Mouse (Mus musculus): ENCODE data around the gene Pigyl. TPM values are rescaled to one million over a fixed set of nuclear protein-coding genes. Genes with fewer than 3 reads are reported as not detected.

The Pigyl gene
- polyA plus RNA-seq, 1 experiment from 2014 or later = 92.9 TPM

GRCm38 (mm10) chr9:22122005-22122404 is 34.6 kb upstream of the Pigyl start:
- no peak overlapping the region for H3K27ac ChIP-seq (ENCODE audit: low read length)
- no peak for ATAC-seq (ENCODE audit: insufficient number of reproducible peaks, insufficient read depth, low FRiP score, low read depth)
- H3K9ac ChIP-seq (replicated peaks; ENCODE audit: low read depth, low read length) = no peak overlapping the region
- H3K4me1 ChIP-seq (ENCODE audit: control insufficient read depth, insufficient read depth, low read length) = 0 out of 2 replicates have a peak, but pooled peaks cover 3% of the 10 kb centered on the region
- no peaks in the 10 kb centered on the region for H3K27me3 ChIP-seq (ENCODE audit: control insufficient read depth, insufficient read depth, low read length)
- no peaks in the 10 kb centered on the region for H3K9me3 ChIP-seq (ENCODE audit: control insufficient read depth, low read depth, low read length)
- H3K4me3 ChIP-seq (ENCODE audit: low read depth, low read length) = no peak overlapping the region
- no peaks in the 10 kb centered on the region for H3K36me3 ChIP-seq (ENCODE audit: control insufficient read depth, insufficient read depth, low read length)
- WGBS = 80% methylated on average over 3 of the region's 3 CpGs
- H3K4me2 ChIP-seq (replicated peaks; ENCODE audit: low read depth, low read length) = no peak overlapping the region

GRCm38 (mm10) chr9:22123069-22123609 is 33.5 kb upstream of the Pigyl start:
- no peak for ATAC-seq (ENCODE audit: insufficient number of reproducible peaks, insufficient read depth, low FRiP score, low read depth)
- Histone ChIP-seq H3K9me3 (ENCODE audit: control insufficient read depth, low read depth, low read length) (no peaks in the 10 kb centered on the region), H3K27ac (ENCODE audit: low read length) (no peak overlapping the region), H3K4me2 (replicated peaks; ENCODE audit: low read depth, low read length) (no peak overlapping the region), H3K27me3 (ENCODE audit: control insufficient read depth, insufficient read depth, low read length) (no peaks in the 10 kb centered on the region), H3K36me3 (ENCODE audit: control insufficient read depth, insufficient read depth, low read length) (no peaks in the 10 kb centered on the region), H3K9ac (replicated peaks; ENCODE audit: low read depth, low read length) (no peak overlapping the region), H3K4me1 (ENCODE audit: control insufficient read depth, insufficient read depth, low read length) (no peaks in the 10 kb centered on the region), H3K4me3 (ENCODE audit: low read depth, low read length) (no peak overlapping the region)
- 75% methylated on average over 7 of the region's 7 CpGs for WGBS

- WGBS = 85% methylated on average over 3 of the region's 3 CpGs
- Histone ChIP-seq H3K4me1 (ENCODE audit: control insufficient read depth, insufficient read depth, low read length) (no peaks in the 10 kb centered on the region), H3K9me3 (ENCODE audit: control insufficient read depth, low read depth, low read length) (no peaks in the 10 kb centered on the region), H3K4me3 (ENCODE audit: low read depth, low read length) (no peak overlapping the region), H3K27ac (ENCODE audit: low read length) (no peak overlapping the region), H3K36me3 (ENCODE audit: control insufficient read depth, insufficient read depth, low read length) (no peaks in the 10 kb centered on the region), H3K27me3 (ENCODE audit: control insufficient read depth, insufficient read depth, low read length) (no peaks in the 10 kb centered on the region), H3K4me2 (replicated peaks; ENCODE audit: low read depth, low read length) (no peak overlapping the region), H3K9ac (replicated peaks; ENCODE audit: low read depth, low read length) (no peak overlapping the region)
- ATAC-seq (ENCODE audit: insufficient number of reproducible peaks, insufficient read depth, low FRiP score, low read depth) = no peak
Observed at GRCm38 (mm10) chr9:22124169-22124568, 32.5 kb upstream of the Pigyl start.

- H3K9me3 ChIP-seq (ENCODE audit: control insufficient read depth, low read depth, low read length) = no peaks in the 10 kb centered on the region
- no peaks in the 10 kb centered on the region for H3K4me1 ChIP-seq (ENCODE audit: control insufficient read depth, insufficient read depth, low read length)
- no peak overlapping the region for H3K4me3 ChIP-seq (ENCODE audit: low read depth, low read length)
- no peak for ATAC-seq (ENCODE audit: insufficient number of reproducible peaks, insufficient read depth, low FRiP score, low read depth)
- no peak overlapping the region for H3K4me2 ChIP-seq (replicated peaks; ENCODE audit: low read depth, low read length)
- 88% methylated on average over 15 of the region's 15 CpGs for WGBS
- H3K36me3 ChIP-seq (ENCODE audit: control insufficient read depth, insufficient read depth, low read length) = no peaks in the 10 kb centered on the region
- H3K27me3 ChIP-seq (ENCODE audit: control insufficient read depth, insufficient read depth, low read length) = no peaks in the 10 kb centered on the region
- H3K27ac ChIP-seq (ENCODE audit: low read length) = no peak overlapping the region
- H3K9ac ChIP-seq (replicated peaks; ENCODE audit: low read depth, low read length) = no peak overlapping the region
Observed at GRCm38 (mm10) chr9:22125246-22126027, 31.2 kb upstream of the Pigyl start.

- Histone ChIP-seq H3K36me3 (ENCODE audit: control insufficient read depth, insufficient read depth, low read length) (no peaks in the 10 kb centered on the region), H3K4me3 (ENCODE audit: low read depth, low read length) (peak overlapping the region; percentile 33), H3K9ac (replicated peaks; ENCODE audit: low read depth, low read length) (peak overlapping the region; percentile 39), H3K4me2 (replicated peaks; ENCODE audit: low read depth, low read length) (peak overlapping the region; percentile 72), H3K9me3 (ENCODE audit: control insufficient read depth, low read depth, low read length) (no peaks in the 10 kb centered on the region), H3K4me1 (ENCODE audit: control insufficient read depth, insufficient read depth, low read length) (peaks cover 2% of the 10 kb centered on the region; the same call in 1 of the 2 replicates), H3K27me3 (ENCODE audit: control insufficient read depth, insufficient read depth, low read length) (no peaks in the 10 kb centered on the region), H3K27ac (ENCODE audit: low read length) (no peak overlapping the region)
- 1% methylated on average over 35 of the region's 35 CpGs for WGBS
- peak; percentile 73 for ATAC-seq (ENCODE audit: insufficient number of reproducible peaks, insufficient read depth, low FRiP score, low read depth)
Observed at GRCm38 (mm10) chr9:22131226-22131981, 25.2 kb upstream of the Pigyl start.

GRCm38 (mm10) chr9:22132220-22132619 is 24.4 kb upstream of the Pigyl start:
- Histone ChIP-seq H3K9ac (replicated peaks; ENCODE audit: low read depth, low read length) (peak overlapping the region; percentile 39; the same call in 1 of the 2 replicates), H3K9me3 (ENCODE audit: control insufficient read depth, low read depth, low read length) (no peaks in the 10 kb centered on the region)

GRCm38 (mm10) chr9:22134246-22134890 is 22.3 kb upstream of the Pigyl start:
- Histone ChIP-seq H3K36me3 (ENCODE audit: control insufficient read depth, insufficient read depth, low read length) (no peaks in the 10 kb centered on the region), H3K4me3 (ENCODE audit: low read depth, low read length) (no peak overlapping the region), H3K9me3 (ENCODE audit: control insufficient read depth, low read depth, low read length) (no peaks in the 10 kb centered on the region), H3K4me1 (ENCODE audit: control insufficient read depth, insufficient read depth, low read length) (peaks cover 2% of the 10 kb centered on the region; the same call in 1 of the 2 replicates), H3K4me2 (replicated peaks; ENCODE audit: low read depth, low read length) (no peak overlapping the region), H3K27me3 (ENCODE audit: control insufficient read depth, insufficient read depth, low read length) (no peaks in the 10 kb centered on the region), H3K9ac (replicated peaks; ENCODE audit: low read depth, low read length) (no peak overlapping the region), H3K27ac (ENCODE audit: low read length) (no peak overlapping the region)
- no peak for ATAC-seq (ENCODE audit: insufficient number of reproducible peaks, insufficient read depth, low FRiP score, low read depth)
- 78% methylated on average over 7 of the region's 7 CpGs for whole genome bisulfite sequencing

More at GRCm38 (mm10) chr9:22132220-22132619, 24.4 kb upstream of the Pigyl start:
- no peak overlapping the region for H3K27ac ChIP-seq (ENCODE audit: low read length)
- H3K27me3 ChIP-seq (ENCODE audit: control insufficient read depth, insufficient read depth, low read length) = no peaks in the 10 kb centered on the region
- peak overlapping the region; percentile 33 for H3K4me3 ChIP-seq (ENCODE audit: low read depth, low read length)
- WGBS = 24% methylated on average over 11 of the region's 11 CpGs
- H3K36me3 ChIP-seq (ENCODE audit: control insufficient read depth, insufficient read depth, low read length) = no peaks in the 10 kb centered on the region
- H3K4me2 ChIP-seq (replicated peaks; ENCODE audit: low read depth, low read length) = peak overlapping the region; percentile 72
- peaks cover 2% of the 10 kb centered on the region; the same call in 1 of the 2 replicates for H3K4me1 ChIP-seq (ENCODE audit: control insufficient read depth, insufficient read depth, low read length)
- ATAC-seq (ENCODE audit: insufficient number of reproducible peaks, insufficient read depth, low FRiP score, low read depth) = 0 out of 2 replicates have a peak, but pooled peaks have one; percentile 10

All from stomach, embryonic 14.5 days (tissue).